Mouse (Mus musculus): ENCODE measurements around the gene Nol9.

- TF ChIP-seq CTCF (IDR thresholded peaks at IDR 0.05; ENCODE audit: low read depth, low read length) (no peak), POLR2A (IDR thresholded peaks at IDR 0.05; ENCODE audit: insufficient read depth, low read length) (no peak), EP300 (IDR thresholded peaks at IDR 0.05; ENCODE audit: insufficient read depth, low read depth, low read length) (no peak)
These were observed 39.0 kb downstream of the Nol9 start for GRCm38 (mm10) chr4:152078105-152078530.

Data from ES-Bruce4 (cell line).